20 mouse cellular contexts compared by ENCODE assay signal in the genomic region with DNA sequence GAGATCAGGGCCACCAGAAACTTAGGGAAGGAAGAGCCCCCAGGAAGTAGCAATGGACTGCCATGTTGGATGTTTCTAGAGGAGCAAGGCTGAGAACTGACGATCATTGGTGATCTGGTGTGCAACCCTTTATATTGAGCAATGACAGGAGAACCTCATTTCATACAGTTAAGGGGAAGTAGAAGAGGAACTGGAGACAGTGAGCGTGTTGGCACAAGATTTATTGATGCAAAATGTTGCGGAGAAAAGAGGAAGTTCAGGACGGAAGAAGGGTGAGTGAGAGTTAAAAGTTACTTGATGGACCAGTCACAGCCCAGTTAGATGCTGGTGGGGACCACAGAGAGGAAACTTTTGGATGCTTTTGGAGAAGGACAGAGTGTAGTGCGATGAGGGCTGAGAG. TPM values are rescaled to one million over a fixed set of nuclear protein-coding genes. Genes with fewer than 3 reads are reported as not detected.
DNase-seq lines count a peak whose midpoint lies in the region; ATAC-seq and TF ChIP-seq lines count a peak whose summit lies in the region.
"Had no signal": no experiment of that assay in that cellular context is flagged by ENCODE, and none has a peak within 500 bp of the region (broad histone marks: within the 10 kb centered on the region; RNA-seq: fewer than 3 reads in every experiment).

No protein-coding gene starts in this region.

- peak overlapping the region; percentile 51; the same call in 1 of the 2 replicates for H3K27ac ChIP-seq in bone marrow, adult 2 months (ENCODE audit: control insufficient read depth, insufficient read depth, low read depth, low read length, poor library complexity)
- peak overlapping the region; percentile 60 for H3K27ac ChIP-seq in macrophage
- H3K27ac ChIP-seq in midbrain, embryonic 14.5 days (replicated peaks; ENCODE audit: low read depth, low read length): no peak overlapping the region
- H3K27ac ChIP-seq: forebrain, embryonic 15.5 days; hindbrain, embryonic 15.5 days; limb, embryonic 10.5 days; liver, embryonic 15.5 days; neural tube, embryonic 13.5 days had no signal

- no peaks in the 10 kb centered on the region for H3K36me3 ChIP-seq in macrophage (ENCODE audit: inconsistent target)
- no peaks in the 10 kb centered on the region for H3K36me3 ChIP-seq in midbrain, embryonic 14.5 days (ENCODE audit: control insufficient read depth, insufficient read depth, low read length)
- H3K36me3 ChIP-seq: forebrain, embryonic 15.5 days; hindbrain, embryonic 15.5 days; limb, embryonic 10.5 days; liver, embryonic 15.5 days; neural tube, embryonic 13.5 days had no signal

- ATAC-seq in midbrain, embryonic 14.5 days (ENCODE audit: low FRiP score, low TSS enrichment): no peak
- ATAC-seq: forebrain, embryonic 15.5 days; intestine, embryonic 16.5 days had no signal

- WGBS in bone marrow, adult 2 months: 5% methylated on average over 5 of the region's 5 CpGs
- WGBS in macrophage (ENCODE audit: missing documents): 0% methylated on average over 5 of the region's 5 CpGs
- 98% methylated on average over 5 of the region's 5 CpGs for WGBS in midbrain, embryonic 14.5 days

- no peaks in the 10 kb centered on the region for H3K9me3 ChIP-seq in midbrain, embryonic 14.5 days (ENCODE audit: control insufficient read depth, low read length)
- H3K9me3 ChIP-seq: forebrain, embryonic 15.5 days; hindbrain, embryonic 15.5 days; limb, embryonic 10.5 days; liver, embryonic 15.5 days; neural tube, embryonic 13.5 days had no signal

- TF ChIP-seq CTCF in bone marrow, adult 2 months (IDR thresholded peaks at IDR 0.05; ENCODE audit: control insufficient read depth, insufficient read depth, low read length): no peak

- DNase-seq in lung, postnatal 36 days: peak; percentile 29
- DNase-seq in lung, postnatal 14 days: no peak
- DNase-seq in frontal cortex, adult 2 months (ENCODE audit: extremely low spot score in 1 of 2, low spot score in 1 of 2): no peak
- DNase-seq in yolk sac, embryonic 10.5 days (ENCODE audit: low spot score): no peak
- DNase-seq in midbrain, embryonic 14.5 days: no peak
- DNase-seq: adrenal gland, adult 8-10 months; cerebellum, adult 2 months; gastrocnemius, postnatal 10 days; right cerebral cortex, postnatal 14 days; thymus, adult 18-20 months had no signal

- H3K4me2 ChIP-seq in midbrain, embryonic 14.5 days (ENCODE audit: low read length): no peak overlapping the region
- H3K4me2 ChIP-seq: forebrain, embryonic 15.5 days; hindbrain, embryonic 15.5 days; liver, embryonic 15.5 days; neural tube, embryonic 13.5 days had no signal

- H3K79me2 ChIP-seq in macrophage (ENCODE audit: inconsistent target): no peaks in the 10 kb centered on the region

- TF ChIP-seq POLR2A in bone marrow, adult 2 months (IDR thresholded peaks at IDR 0.05; ENCODE audit: borderline replicate concordance, control insufficient read depth, low read depth, low read length): no peak

- no peaks in the 10 kb centered on the region; the same call in 1 of the 2 replicates for H3K4me1 ChIP-seq in bone marrow, adult 2 months (ENCODE audit: control insufficient read depth, insufficient read depth, low read length)
- H3K4me1 ChIP-seq in midbrain, embryonic 14.5 days (ENCODE audit: control insufficient read depth, insufficient read depth, low read length): no peaks in the 10 kb centered on the region
- H3K4me1 ChIP-seq: forebrain, embryonic 15.5 days; hindbrain, embryonic 15.5 days; limb, embryonic 10.5 days; liver, embryonic 15.5 days; neural tube, embryonic 13.5 days had no signal

- H3K27me3 ChIP-seq in midbrain, embryonic 14.5 days (ENCODE audit: control insufficient read depth, insufficient read depth, low read length): no peaks in the 10 kb centered on the region
- H3K27me3 ChIP-seq: forebrain, embryonic 15.5 days; hindbrain, embryonic 15.5 days; liver, embryonic 15.5 days; neural tube, embryonic 13.5 days had no signal

- no peak overlapping the region for H3K9ac ChIP-seq in midbrain, embryonic 14.5 days (replicated peaks; ENCODE audit: low read length)
- H3K9ac ChIP-seq: forebrain, embryonic 15.5 days; hindbrain, embryonic 15.5 days; liver, embryonic 15.5 days; neural tube, embryonic 13.5 days had no signal

- H3K4me3 ChIP-seq in bone marrow, adult 2 months (replicated peaks; ENCODE audit: control insufficient read depth, low read depth, low read length): no peak overlapping the region
- H3K4me3 ChIP-seq in macrophage (ENCODE audit: inconsistent target): no peak overlapping the region
- H3K4me3 ChIP-seq in midbrain, embryonic 14.5 days (replicated peaks; ENCODE audit: low read depth, low read length): no peak overlapping the region
- H3K4me3 ChIP-seq: erythroblast, embryonic 14.5 days; forebrain, embryonic 15.5 days; hindbrain, embryonic 15.5 days; limb, embryonic 10.5 days; liver, embryonic 15.5 days; neural tube, embryonic 13.5 days had no signal

RNA-seq across cellular contexts. Expression of gene Masp1, which starts 36.6 kb away (rescaled TPM):
- 0.87 TPM in 1 of 2 replicates, not detected in the other for polyA plus RNA-seq in bone marrow, adult 2 months (2011; ENCODE audit: insufficient read depth, insufficient read length, low replicate concordance, missing spikeins)
- 1 to 10 TPM in 1 of 26 experiments, under 1 TPM in 7, not detected in 18; 0.31 to 2.7 (median 0.52) TPM for total RNA-seq in macrophage (2018; cell fraction: chromatin; rRNA removed)
- under 1 TPM; 0.04 to 0.28 (median 0.11) TPM for total RNA-seq in macrophage (2018; cell fraction: cytosol; rRNA removed)
- total RNA-seq in macrophage (2018; cell fraction: nucleus; rRNA removed): under 1 TPM in 14 of 26 experiments, not detected in 12; 0.12 to 0.52 (median 0.28) TPM
- 0.20 to 0.24 TPM in 2 of 3 replicates, not detected in the other for polyA plus RNA-seq in macrophage (2018)
- 15.4 and 16.6 TPM in 2 replicates for polyA plus RNA-seq in frontal cortex, adult 2 months (2012; rRNA removed)
- 31.2 and 38.1 TPM in 2 replicates for polyA plus RNA-seq in midbrain, embryonic 14.5 days (2014; fragmentation: Nextera tagmentation; extraction: Ambion mirVana)
- total RNA-seq: megakaryocyte-erythroid progenitor cell, adult 5-6 weeks had no signal
- polyA plus RNA-seq: erythroblast, embryonic 14.5 days had no signal

RNA-seq across cellular contexts. Expression of gene Rtp4, which starts 37.1 kb away (rescaled TPM):
- polyA plus RNA-seq in bone marrow, adult 2 months (2011; ENCODE audit: insufficient read depth, insufficient read length, low replicate concordance, missing spikeins): 21.3 and 25.6 TPM in 2 replicates
- 100 to 1,000 TPM in 15 of 26 experiments, 10 to 100 TPM in 11; 32.0 to 204 (median 138) TPM for total RNA-seq in macrophage (2018; cell fraction: chromatin; rRNA removed)
- 100 to 1,000 TPM; 202 to 577 (median 410) TPM for total RNA-seq in macrophage (2018; cell fraction: cytosol; rRNA removed)
- total RNA-seq in macrophage (2018; cell fraction: nucleus; rRNA removed): 100 to 1,000 TPM in 25 of 26 experiments, 10 to 100 TPM in 1; 93.7 to 674 (median 401) TPM
- 287 to 449 TPM (median 342 TPM) in 3 replicates for polyA plus RNA-seq in macrophage (2018)
- polyA plus RNA-seq in frontal cortex, adult 2 months (2012; rRNA removed): 9.2 and 9.7 TPM in 2 replicates
- polyA plus RNA-seq in midbrain, embryonic 14.5 days (2014; fragmentation: Nextera tagmentation; extraction: Ambion mirVana): 3.1 and 7.2 TPM in 2 replicates

Comparison
In these comparisons a context has a peak if more than half of its experiments do, and no peak if none do; other contexts are left out.
1. RNA of gene Rtp4, which starts 37.1 kb away (polyA plus RNA-seq): 287 to 449 TPM in macrophage; 21.3 to 25.6 TPM in bone marrow, adult 2 months, 9.2 to 9.7 TPM in frontal cortex, adult 2 months and 3.1 to 7.2 TPM in midbrain, embryonic 14.5 days; every median in the first group is over 10 times any median in the second.